In genomic region chr2:32961192-32961995, GRCm38 (mm10) we compare ENCODE assay signal across 7 mouse cellular contexts. TPM values are rescaled to one million over a fixed set of nuclear protein-coding genes. Genes with fewer than 3 reads are reported as not detected.
DNase-seq lines count a peak whose midpoint lies in the region; ATAC-seq and TF ChIP-seq lines count a peak whose summit lies in the region.

Gene Rpl12 (plus strand): TSS chr2:32961559.
Gene Lrsam1 (minus strand): TSS chr2:32961614.

- WGBS in embryonic facial prominence, embryonic 11.5 days, result 3% methylated on average over 55 of the region's 55 CpGs
- WGBS in limb, embryonic 12.5 days, result 4% methylated on average over 55 of the region's 55 CpGs
- 3% methylated on average over 55 of the region's 55 CpGs for WGBS in midbrain, embryonic 15.5 days
- 3% methylated on average over 55 of the region's 55 CpGs for WGBS in spleen, adult 2 months

- peak within 1 kb of the TSS; percentile 92 for H3K4me3 ChIP-seq in embryonic facial prominence, embryonic 11.5 days (ENCODE audit: low read depth, low read length)
- H3K4me3 ChIP-seq in limb, embryonic 12.5 days (replicated peaks), result peak within 1 kb of the TSS; percentile 92
- peak within 1 kb of the TSS; percentile 76 for H3K4me3 ChIP-seq in midbrain, embryonic 15.5 days
- peak within 1 kb of the TSS; percentile 86 for H3K4me3 ChIP-seq in spleen, adult 2 months (ENCODE audit: extremely low read depth, insufficient read depth, insufficient read length)

- H3K9me3 ChIP-seq in embryonic facial prominence, embryonic 11.5 days (replicated peaks; ENCODE audit: control insufficient read depth, low read length), result no peaks in the 10 kb centered on the region
- H3K9me3 ChIP-seq in limb, embryonic 12.5 days, result no peaks in the 10 kb centered on the region
- no peaks in the 10 kb centered on the region for H3K9me3 ChIP-seq in midbrain, embryonic 15.5 days

- ATAC-seq in embryonic facial prominence, embryonic 11.5 days (replicated peaks; ENCODE audit: insufficient number of reproducible peaks, low FRiP score, low TSS enrichment, low read depth), result peak; percentile 88
- ATAC-seq in limb, embryonic 12.5 days (ENCODE audit: insufficient number of reproducible peaks, insufficient read depth, low FRiP score, low TSS enrichment, low read depth), result peak; percentile 89
- peak; percentile 94 for ATAC-seq in midbrain, embryonic 15.5 days (replicated peaks)

- peak; percentile 98 for DNase-seq in adrenal gland, postnatal 14 days
- DNase-seq in embryonic facial prominence, embryonic 11.5 days (ENCODE audit: low spot score), result peak; percentile 95
- DNase-seq in heart, adult 11 months, result peak; percentile 100
- DNase-seq in kidney, adult 18-20 months, result peak; percentile 96
- DNase-seq in spleen, adult 2 months (ENCODE audit: low read depth in 1 of 2, low spot score in 2 of 2), result peak; percentile 87 to 92

- no peak for TF ChIP-seq CTCF in spleen, adult 2 months (IDR thresholded peaks at IDR 0.05; ENCODE audit: extremely low read depth, insufficient read depth, insufficient read length, insufficient replicate concordance)

- H3K27me3 ChIP-seq in embryonic facial prominence, embryonic 11.5 days (ENCODE audit: control insufficient read depth, insufficient read depth, low read length), result no peaks in the 10 kb centered on the region
- no peaks in the 10 kb centered on the region for H3K27me3 ChIP-seq in limb, embryonic 12.5 days
- no peaks in the 10 kb centered on the region for H3K27me3 ChIP-seq in midbrain, embryonic 15.5 days (replicated peaks)
- no peaks in the 10 kb centered on the region for H3K27me3 ChIP-seq in spleen, adult 2 months (ENCODE audit: control insufficient read depth, insufficient read depth, low read length)

- TF ChIP-seq POLR2A in spleen, adult 2 months (IDR thresholded peaks at IDR 0.05; ENCODE audit: low read depth, low read length), result peak; percentile 40

- peak within 1 kb of the TSS; percentile 97 for H3K9ac ChIP-seq in embryonic facial prominence, embryonic 11.5 days (replicated peaks; ENCODE audit: low read length)
- peak within 1 kb of the TSS; percentile 98 for H3K9ac ChIP-seq in limb, embryonic 12.5 days (replicated peaks)
- peak within 1 kb of the TSS; percentile 66 for H3K9ac ChIP-seq in midbrain, embryonic 15.5 days

- H3K27ac ChIP-seq in embryonic facial prominence, embryonic 11.5 days (replicated peaks; ENCODE audit: low read depth, low read length), result peak within 1 kb of the TSS; percentile 80
- H3K27ac ChIP-seq in limb, embryonic 12.5 days, result peak within 1 kb of the TSS; percentile 92
- H3K27ac ChIP-seq in midbrain, embryonic 15.5 days, result peak within 1 kb of the TSS; percentile 76
- peak within 1 kb of the TSS; percentile 82 for H3K27ac ChIP-seq in spleen, adult 2 months (ENCODE audit: insufficient read depth, low read length)

- peaks cover 4% of the 10 kb centered on the region; the same call in 1 of the 2 replicates for H3K4me1 ChIP-seq in embryonic facial prominence, embryonic 11.5 days (ENCODE audit: control insufficient read depth, insufficient read depth, low read length)
- peaks cover 42% of the 10 kb centered on the region for H3K4me1 ChIP-seq in limb, embryonic 12.5 days (replicated peaks)
- H3K4me1 ChIP-seq in midbrain, embryonic 15.5 days, result peaks cover 37% of the 10 kb centered on the region
- peaks cover 7% of the 10 kb centered on the region; the same call in 1 of the 2 replicates for H3K4me1 ChIP-seq in spleen, adult 2 months (ENCODE audit: control insufficient read depth, insufficient read depth, insufficient read length)

- H3K4me2 ChIP-seq in embryonic facial prominence, embryonic 11.5 days (ENCODE audit: low read depth, low read length), result peak within 1 kb of the TSS; percentile 87
- peak within 1 kb of the TSS; percentile 96 for H3K4me2 ChIP-seq in limb, embryonic 12.5 days
- H3K4me2 ChIP-seq in midbrain, embryonic 15.5 days, result peak within 1 kb of the TSS; percentile 82

- peaks cover 10% of the 10 kb centered on the region for H3K36me3 ChIP-seq in embryonic facial prominence, embryonic 11.5 days (replicated peaks; ENCODE audit: control insufficient read depth, insufficient read depth, low read depth, low read length)
- H3K36me3 ChIP-seq in limb, embryonic 12.5 days, result peaks cover 37% of the 10 kb centered on the region
- H3K36me3 ChIP-seq in midbrain, embryonic 15.5 days (replicated peaks), result peaks cover 6% of the 10 kb centered on the region; the same call in 1 of the 2 replicates
- H3K36me3 ChIP-seq in spleen, adult 2 months (ENCODE audit: control insufficient read depth, insufficient read depth, low read length), result peaks cover 16% of the 10 kb centered on the region

RNA-seq across cellular contexts. Expression of gene Rpl12, which starts in this region (rescaled TPM):
- total RNA-seq in adrenal gland, postnatal 14 days (2021), result 155 and 192 TPM in 2 replicates
- polyA plus RNA-seq in embryonic facial prominence, embryonic 11.5 days (2014; fragmentation: Nextera tagmentation; extraction: Ambion mirVana), result 162 and 191 TPM in 2 replicates
- 184 and 185 TPM in 2 replicates for polyA plus RNA-seq in limb, embryonic 12.5 days (2016; fragmentation: Nextera tagmentation; extraction: Ambion mirVana)
- 82.5 and 85.8 TPM in 2 replicates for polyA plus RNA-seq in midbrain, embryonic 15.5 days (2015; fragmentation: Nextera tagmentation; extraction: Ambion mirVana)
- polyA plus RNA-seq in spleen, adult 2 months (2012; rRNA removed), result 535 and 627 TPM in 2 replicates

RNA-seq across cellular contexts. Expression of gene Lrsam1, which starts in this region (rescaled TPM):
- total RNA-seq in adrenal gland, postnatal 14 days (2021), result 14.1 and 17.2 TPM in 2 replicates
- 5.2 and 6.5 TPM in 2 replicates for polyA plus RNA-seq in embryonic facial prominence, embryonic 11.5 days (2014; fragmentation: Nextera tagmentation; extraction: Ambion mirVana)
- 10.4 and 11.8 TPM in 2 replicates for polyA plus RNA-seq in limb, embryonic 12.5 days (2016; fragmentation: Nextera tagmentation; extraction: Ambion mirVana)
- 22.8 and 24.2 TPM in 2 replicates for polyA plus RNA-seq in midbrain, embryonic 15.5 days (2015; fragmentation: Nextera tagmentation; extraction: Ambion mirVana)
- polyA plus RNA-seq in spleen, adult 2 months (2012; rRNA removed), result 8.3 and 13.0 TPM in 2 replicates

Comparison
In these comparisons a context has a peak if more than half of its experiments do, and no peak if none do; other contexts are left out.
1. Peak in every context shown above with its lines: DNase-seq, ATAC-seq, H3K4me3 ChIP-seq and H3K27ac ChIP-seq.